Comparison of ENCODE assay signal across 16 mouse cellular contexts in genomic region chr11:113103161-113103845, GRCm38 (mm10).
DNase-seq lines count a peak whose midpoint lies in the region; ATAC-seq and TF ChIP-seq lines count a peak whose summit lies in the region.
"Had no signal": no experiment of that assay in that cellular context is flagged by ENCODE, and none has a peak within 500 bp of the region (broad histone marks: within the 10 kb centered on the region; RNA-seq: fewer than 3 reads in every experiment).

No protein-coding gene starts in this region.

- H3K9me3 ChIP-seq in midbrain, embryonic 13.5 days = no peaks in the 10 kb centered on the region
- no peaks in the 10 kb centered on the region for H3K9me3 ChIP-seq in midbrain, embryonic 10.5 days (replicated peaks)
- no peaks in the 10 kb centered on the region for H3K9me3 ChIP-seq in stomach, postnatal 0 days (ENCODE audit: control insufficient read depth, low read length)
- H3K9me3 ChIP-seq in liver, embryonic 12.5 days (replicated peaks) = peaks cover 5% of the 10 kb centered on the region; the same call in 1 of the 2 replicates
- H3K9me3 ChIP-seq: lung, embryonic 15.5 days; neural tube, embryonic 13.5 days had no signal

- TF ChIP-seq CTCF in stomach, postnatal 0 days (IDR thresholded peaks at IDR 0.05; ENCODE audit: low read depth) = no peak

- H3K27me3 ChIP-seq in midbrain, embryonic 13.5 days = no peaks in the 10 kb centered on the region
- no peaks in the 10 kb centered on the region for H3K27me3 ChIP-seq in midbrain, embryonic 10.5 days (ENCODE audit: low read depth, poor library complexity, severe bottlenecking)
- no peaks in the 10 kb centered on the region for H3K27me3 ChIP-seq in stomach, postnatal 0 days (ENCODE audit: control insufficient read depth, insufficient read depth, low read length)
- no peaks in the 10 kb centered on the region for H3K27me3 ChIP-seq in liver, embryonic 12.5 days (replicated peaks)
- H3K27me3 ChIP-seq: lung, embryonic 15.5 days; neural tube, embryonic 13.5 days had no signal

- no peak overlapping the region for H3K27ac ChIP-seq in midbrain, embryonic 13.5 days
- no peak overlapping the region for H3K27ac ChIP-seq in midbrain, embryonic 10.5 days (replicated peaks)
- 0 out of 2 replicates have a peak overlapping the region, but pooled peaks have one; percentile 30 for H3K27ac ChIP-seq in stomach, postnatal 0 days (replicated peaks)
- H3K27ac ChIP-seq in liver, embryonic 12.5 days = no peak overlapping the region
- H3K27ac ChIP-seq: neural tube, embryonic 13.5 days had no signal

- 0 out of 2 replicates have a peak, but pooled peaks have one; percentile 19 for ATAC-seq in midbrain, embryonic 13.5 days
- peak; percentile 78 for ATAC-seq in stomach, postnatal 0 days (ENCODE audit: low FRiP score, low TSS enrichment)
- ATAC-seq in liver, embryonic 12.5 days = no peak
- no peak for ATAC-seq in monocyte, adult 5-6 weeks (replicated peaks; ENCODE audit: insufficient number of reproducible peaks, low FRiP score, low TSS enrichment, poor library complexity, severe bottlenecking)
- ATAC-seq: hindbrain, embryonic 16.5 days had no signal

- H3K4me3 ChIP-seq in midbrain, embryonic 13.5 days (replicated peaks) = no peak overlapping the region
- no peak overlapping the region for H3K4me3 ChIP-seq in midbrain, embryonic 10.5 days
- H3K4me3 ChIP-seq in stomach, postnatal 0 days (ENCODE audit: low read depth, low read length) = no peak overlapping the region
- H3K4me3 ChIP-seq in liver, embryonic 12.5 days = no peak overlapping the region
- H3K4me3 ChIP-seq: erythroblast, embryonic 14.5 days; lung, embryonic 15.5 days; neural tube, embryonic 13.5 days had no signal

- no peak overlapping the region for H3K4me2 ChIP-seq in midbrain, embryonic 13.5 days (replicated peaks)
- H3K4me2 ChIP-seq in stomach, postnatal 0 days (replicated peaks; ENCODE audit: low read depth) = no peak overlapping the region
- no peak overlapping the region for H3K4me2 ChIP-seq in liver, embryonic 12.5 days
- H3K4me2 ChIP-seq: lung, embryonic 15.5 days; midbrain, embryonic 11.5 days; neural tube, embryonic 13.5 days had no signal

- no peak for DNase-seq in midbrain, embryonic 10.5 days (ENCODE audit: low spot score)
- peak; percentile 50 for DNase-seq in NIH3T3 (ENCODE audit: low read depth)
- DNase-seq in brain, adult 2 months (ENCODE audit: low read depth, low spot score) = peak; percentile 66
- DNase-seq in stomach, postnatal 0 days (ENCODE audit: low spot score) = peak; percentile 71
- DNase-seq: cerebellum, adult 11 months; embryo, embryonic 11 days; kidney, postnatal 14 days; liver had no signal

- no peak for TF ChIP-seq EP300 in stomach, postnatal 0 days (optimal IDR thresholded peaks at IDR 0.05)

- H3K4me1 ChIP-seq in midbrain, embryonic 13.5 days (replicated peaks) = peaks cover 46% of the 10 kb centered on the region
- H3K4me1 ChIP-seq in midbrain, embryonic 10.5 days = peaks cover 49% of the 10 kb centered on the region
- H3K4me1 ChIP-seq in stomach, postnatal 0 days (replicated peaks; ENCODE audit: control insufficient read depth, insufficient read depth) = no peaks in the 10 kb centered on the region; the same call in 1 of the 2 replicates
- peaks cover 12% of the 10 kb centered on the region; the same call in 1 of the 2 replicates for H3K4me1 ChIP-seq in liver, embryonic 12.5 days

- WGBS in midbrain, embryonic 13.5 days = 90% methylated on average over 12 of the region's 12 CpGs
- WGBS in midbrain, embryonic 10.5 days = 89% methylated on average over 12 of the region's 12 CpGs
- 63% methylated on average over 12 of the region's 12 CpGs for WGBS in stomach, postnatal 0 days
- WGBS in liver, embryonic 12.5 days (ENCODE audit: insufficient replicate concordance) = 78% methylated on average over 12 of the region's 12 CpGs

- H3K36me3 ChIP-seq in midbrain, embryonic 13.5 days = no peaks in the 10 kb centered on the region
- no peaks in the 10 kb centered on the region for H3K36me3 ChIP-seq in midbrain, embryonic 10.5 days
- no peaks in the 10 kb centered on the region for H3K36me3 ChIP-seq in stomach, postnatal 0 days (ENCODE audit: control insufficient read depth, insufficient read depth, low read length)
- H3K36me3 ChIP-seq in liver, embryonic 12.5 days = no peaks in the 10 kb centered on the region
- H3K36me3 ChIP-seq: lung, embryonic 15.5 days; neural tube, embryonic 13.5 days had no signal

- H3K9ac ChIP-seq in midbrain, embryonic 13.5 days (replicated peaks) = no peak overlapping the region
- H3K9ac ChIP-seq in stomach, postnatal 0 days (ENCODE audit: low read length) = no peak overlapping the region
- H3K9ac ChIP-seq in liver, embryonic 12.5 days = no peak overlapping the region
- H3K9ac ChIP-seq: lung, embryonic 15.5 days; neural tube, embryonic 13.5 days had no signal

Comparison
In these comparisons a context has a peak if more than half of its experiments do, and no peak if none do; other contexts are left out.
1. ATAC-seq: peak in midbrain, embryonic 13.5 days (single experiment) and stomach, postnatal 0 days (single experiment); none in liver, embryonic 12.5 days (single experiment) and monocyte, adult 5-6 weeks (single experiment).